Mouse (Mus musculus) heart, postnatal 10 days (tissue): ENCODE results near the gene Enkd1. TPM values are rescaled to one million over a fixed set of nuclear protein-coding genes. Genes with fewer than 3 reads are reported as not detected.

Experiments
- DNase-seq, 2 experiments: peaks; one replicate each; pipeline ENCODE4 v3.0.0; 2021
- intact Hi-C: fragments of 180-260 bp; cut with DNase I; formaldehyde crosslinking; loops from one replicate; pipeline ENCODE4 v1.15.1; 2025
- total RNA-seq, 2 experiments: library from RNA; stranded (reverse); gene quantifications; 2 replicates each; pipeline ENCODE4 v1.2.3; 2021

Gene Enkd1
- 1 to 10 TPM; 2.9 to 3.5 TPM for total RNA-seq

GRCm38 (mm10) chr8:105707498-105708403 is at the start of gene Enkd1, which contains the start of gene 4933405L10Rik:
Enkd1 (minus strand) TSS chr8:105708210.
4933405L10Rik (plus strand) TSS chr8:105707655.
- DNase-seq = peak; percentile 91 to 92
- intact Hi-C loops = loop anchor here (5.0 kb wide), 1 partner anchor 145 kb away; the partner anchor contains the start of gene Cenpt

- DNase-seq = no peak
- intact Hi-C loops = no loop called here
Observed at GRCm38 (mm10) chr8:105754688-105755087, 46.7 kb upstream of the Enkd1 start.

- DNase-seq = no peak
- intact Hi-C loops = no loop called here
Observed at GRCm38 (mm10) chr8:105753916-105754315, 45.9 kb upstream of the Enkd1 start.

GRCm38 (mm10) chr8:105750606-105751005 is 42.6 kb upstream of the Enkd1 start:
- DNase-seq = peak; percentile 67 to 82
- intact Hi-C loops = no loop called here

GRCm38 (mm10) chr8:105743301-105743700 is 35.3 kb upstream of the Enkd1 start:
- DNase-seq = no peak
- intact Hi-C loops = no loop called here

DNA sequence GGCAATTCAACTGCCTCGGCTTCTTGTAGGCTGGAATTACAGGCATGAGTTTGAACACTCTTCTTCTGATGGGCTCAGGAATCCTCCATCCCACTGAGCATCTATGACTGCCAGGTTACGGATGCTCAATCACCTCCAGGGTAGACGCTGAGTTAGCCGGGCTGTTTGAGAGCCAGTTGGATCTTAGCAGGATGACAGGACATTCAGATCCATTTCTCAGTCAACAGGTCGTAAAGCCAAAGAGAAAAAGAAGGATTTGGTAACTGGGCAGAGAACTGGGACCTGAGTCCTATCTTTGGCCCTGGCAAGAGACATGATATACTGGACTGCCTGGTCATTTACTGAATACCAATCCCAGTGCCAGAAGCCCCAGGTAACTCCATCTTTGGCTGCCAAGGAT is 31.2 kb upstream of the Enkd1 start:
- intact Hi-C loops = no loop called here

GRCm38 (mm10) chr8:105732186-105732585 is 24.2 kb upstream of the Enkd1 start:
- DNase-seq = no peak
- intact Hi-C loops = no loop called here

More for the DNA sequence above, 31.2 kb upstream of the Enkd1 start:
- DNase-seq = no peak

DNA sequence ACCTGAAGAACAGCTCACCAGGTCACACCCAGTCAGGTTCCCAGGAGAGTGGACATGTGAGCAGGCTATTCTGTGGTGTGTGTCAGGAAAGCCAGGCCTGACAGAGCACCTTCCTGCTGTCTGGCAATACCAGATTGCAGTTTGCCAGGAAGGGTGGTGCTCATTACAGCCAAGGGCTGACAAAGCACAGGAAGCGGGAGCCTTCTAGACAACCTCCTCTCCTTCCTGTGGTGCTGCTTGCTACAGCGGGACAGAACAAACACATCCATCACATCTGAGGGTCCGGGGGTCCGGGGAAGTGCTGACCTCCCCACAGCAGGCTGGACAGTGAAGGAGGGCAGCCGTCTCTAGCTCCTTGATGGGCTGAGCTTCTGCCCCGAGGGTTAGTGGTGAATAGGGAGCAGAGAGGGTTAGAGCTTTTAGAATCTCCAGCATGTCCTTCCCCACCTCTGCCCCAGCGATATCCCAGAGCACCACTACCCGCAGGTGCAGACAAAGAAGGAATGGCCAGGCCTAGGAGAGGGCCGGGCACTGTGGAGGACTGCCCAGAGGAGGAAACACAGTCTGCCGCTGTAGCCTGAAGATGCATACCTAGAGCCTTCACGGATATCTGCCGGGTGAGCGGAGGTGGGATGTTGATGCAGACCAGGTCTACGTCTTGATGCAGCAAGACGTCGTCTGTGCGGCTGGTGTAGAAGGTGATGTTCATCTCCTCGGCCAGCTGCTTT is 19.6 kb upstream of the Enkd1 start:
- peak; percentile 62 to 65 for DNase-seq
- intact Hi-C loops = no loop called here

DNA sequence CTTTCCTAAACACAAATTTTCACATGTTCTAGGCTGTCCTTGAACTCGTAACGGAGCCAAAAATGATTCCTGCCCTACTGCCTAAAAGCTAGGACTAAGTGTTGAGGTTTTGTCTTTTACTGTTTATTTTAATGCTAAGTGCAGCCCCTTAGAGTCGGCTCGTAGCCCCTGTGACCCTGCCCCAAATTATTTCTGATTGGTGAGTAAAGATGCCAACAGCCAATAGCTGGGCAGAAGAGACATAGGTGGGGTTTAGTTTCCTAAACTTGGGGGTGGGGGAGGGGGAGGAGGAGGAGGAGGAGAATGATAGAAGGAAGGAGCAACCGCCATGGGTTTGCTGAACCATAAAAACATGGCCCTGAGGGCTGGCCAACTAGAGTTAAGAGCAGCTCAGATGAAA is 17.7 kb upstream of the Enkd1 start:
- intact Hi-C loops = no loop called here

GRCm38 (mm10) chr8:105722861-105723260 is 14.9 kb upstream of the Enkd1 start:
- DNase-seq = no peak
- intact Hi-C loops = no loop called here

More for the DNA sequence above, 17.7 kb upstream of the Enkd1 start:
- no peak for DNase-seq

DNA sequence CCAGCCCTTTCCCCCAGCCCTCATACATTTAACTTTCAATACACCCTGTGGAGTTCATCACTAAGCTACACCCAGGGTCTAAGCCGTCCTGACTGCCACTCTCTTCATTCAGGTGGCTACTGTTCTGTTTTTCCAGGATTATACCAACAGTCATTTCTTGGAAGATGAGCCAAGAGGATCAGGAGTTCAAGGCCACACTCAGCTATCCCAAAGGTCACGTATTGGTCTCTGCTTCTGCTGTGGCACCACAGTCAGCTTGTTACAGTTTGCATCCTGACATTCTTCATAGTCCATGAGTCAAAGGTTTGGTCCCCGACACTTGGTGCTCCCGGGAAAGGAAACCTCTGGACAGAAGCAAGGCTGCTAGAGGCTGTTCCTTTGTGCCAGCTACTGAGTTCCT is 11.6 kb upstream of the Enkd1 start:
- no peak for DNase-seq
- intact Hi-C loops = no loop called here

- DNase-seq = no peak
- intact Hi-C loops = loop anchor here (1.0 kb wide), 1 partner anchor 306 kb away; no protein-coding TSS in a partner anchor
Observed at GRCm38 (mm10) chr8:105716302-105716945, 8.4 kb upstream of the Enkd1 start.

GRCm38 (mm10) chr8:105715042-105715441 is 7.0 kb upstream of the Enkd1 start:
- DNase-seq = peak; percentile 35 to 41
- intact Hi-C loops = loop anchor here (2.0 kb wide), 2 partner anchors 48 to 74 kb away; no protein-coding TSS in a partner anchor

GRCm38 (mm10) chr8:105714139-105714538 is 6.1 kb upstream of the Enkd1 start:
- intact Hi-C loops = loop anchor here (1.0 to 2.0 kb wide), 3 partner anchors 49 to 216 kb away; no protein-coding TSS in a partner anchor
- DNase-seq = peak; percentile 88 to 95

GRCm38 (mm10) chr8:105712286-105712685 is 4.3 kb upstream of the Enkd1 start:
- intact Hi-C loops = no loop called here
- no peak for DNase-seq

DNA sequence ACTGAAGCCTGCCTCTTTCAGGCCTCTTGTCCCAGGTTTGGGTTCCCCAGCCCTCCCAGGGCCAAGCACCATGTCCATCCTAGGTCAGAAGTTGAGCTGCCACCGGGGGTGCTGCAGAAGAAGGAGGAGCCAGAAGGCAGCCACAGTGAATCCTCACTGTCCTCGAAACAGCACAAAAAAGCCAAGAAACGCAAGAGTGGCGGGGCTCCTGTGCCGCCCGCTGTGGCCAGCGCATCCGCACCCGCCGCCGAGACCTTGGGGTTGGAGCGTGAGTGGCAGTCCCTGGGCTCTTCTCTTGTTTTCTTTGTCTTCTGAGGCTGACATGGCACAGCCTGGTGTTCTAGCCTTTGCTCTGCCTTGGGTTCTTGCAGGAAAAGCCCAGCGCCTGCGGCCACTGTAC is 1.3 kb upstream of the Enkd1 start:
- intact Hi-C loops = loop anchor here (5.0 kb wide), 1 partner anchor 143 kb away; the partner anchor contains the start of gene Cenpt
- no peak for DNase-seq

DNA sequence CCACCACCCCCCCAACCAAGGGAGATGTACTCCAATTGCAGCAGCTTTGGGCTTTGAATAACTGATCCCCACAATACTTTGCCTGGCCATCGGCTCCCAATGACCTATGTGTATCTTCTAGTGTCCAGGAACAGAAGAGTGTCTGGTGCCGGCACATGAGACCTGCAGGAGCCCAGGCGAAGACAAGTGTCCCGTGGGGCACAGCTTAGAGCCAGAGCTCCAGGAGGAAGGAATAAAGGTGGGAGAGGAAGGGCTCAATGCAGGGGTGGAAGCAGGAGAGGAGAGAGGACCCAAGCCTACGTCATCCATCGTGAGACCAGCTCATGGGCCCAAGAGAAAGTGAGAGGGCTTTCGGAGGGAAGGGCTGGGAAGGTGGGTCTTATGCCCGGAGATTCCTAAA is 665 bp upstream of the Enkd1 start:
- no peak for DNase-seq
- intact Hi-C loops = loop anchor here (5.0 kb wide), 1 partner anchor 144 kb away; the partner anchor contains the start of gene Cenpt

DNA sequence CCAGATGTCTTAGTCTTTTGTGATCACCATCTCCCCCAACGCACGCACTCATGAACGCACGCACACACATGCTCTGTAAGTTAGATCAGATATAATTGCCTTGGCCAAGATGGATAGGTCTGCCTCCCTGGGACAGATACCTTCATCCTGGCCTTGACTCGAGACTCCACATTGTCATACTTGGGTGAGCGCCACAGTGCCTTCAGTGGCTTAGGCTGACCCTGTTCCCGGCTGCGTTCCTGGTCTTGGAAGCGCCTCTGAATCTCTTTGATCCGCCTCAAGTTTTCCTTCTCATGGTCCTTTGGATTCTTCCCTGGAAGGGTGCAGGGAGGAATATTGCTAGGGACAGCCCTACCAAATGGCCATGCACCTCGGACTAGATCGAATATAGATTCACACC is 1.6 kb downstream of the Enkd1 start:
- intact Hi-C loops = loop anchor here (5.0 kb wide), 1 partner anchor 146 kb away; the partner anchor contains the start of gene Cenpt
- no peak for DNase-seq

DNA sequence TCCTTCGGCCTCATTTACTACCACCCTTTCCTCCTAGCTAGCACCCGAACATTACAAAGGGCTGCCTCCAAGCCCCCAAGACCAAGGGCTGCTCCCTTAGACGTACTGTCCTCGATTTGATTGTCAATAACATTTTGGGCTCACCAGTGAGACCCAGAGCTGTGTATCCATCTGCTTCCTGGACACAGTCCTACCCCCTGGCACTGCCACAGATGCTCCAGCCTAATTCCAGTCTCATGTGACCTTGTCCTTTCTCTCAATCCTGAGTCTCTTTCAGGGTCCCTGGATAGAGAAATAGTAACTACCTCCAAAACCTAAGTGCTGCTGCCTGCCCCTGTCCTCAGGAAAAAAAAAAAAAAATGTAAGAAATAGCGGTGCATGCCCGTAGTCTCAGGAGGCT is 3.1 kb downstream of the Enkd1 start:
- intact Hi-C loops = loop anchor here (5.0 kb wide), 1 partner anchor 147 kb away; the partner anchor contains the start of gene Cenpt
- DNase-seq = no peak

- DNase-seq = no peak
- intact Hi-C loops = no loop called here
Observed at GRCm38 (mm10) chr8:105704146-105704812, 3.7 kb downstream of the Enkd1 start.
